Mouse (Mus musculus): ENCODE measurements at regions not wholly inside any gene's neighbourhood (a gene's known extent, or its start where the extent isn't known, plus 50 kb on each side); places are given as distances from the start of the nearest gene placed in this dataset.

DNA sequence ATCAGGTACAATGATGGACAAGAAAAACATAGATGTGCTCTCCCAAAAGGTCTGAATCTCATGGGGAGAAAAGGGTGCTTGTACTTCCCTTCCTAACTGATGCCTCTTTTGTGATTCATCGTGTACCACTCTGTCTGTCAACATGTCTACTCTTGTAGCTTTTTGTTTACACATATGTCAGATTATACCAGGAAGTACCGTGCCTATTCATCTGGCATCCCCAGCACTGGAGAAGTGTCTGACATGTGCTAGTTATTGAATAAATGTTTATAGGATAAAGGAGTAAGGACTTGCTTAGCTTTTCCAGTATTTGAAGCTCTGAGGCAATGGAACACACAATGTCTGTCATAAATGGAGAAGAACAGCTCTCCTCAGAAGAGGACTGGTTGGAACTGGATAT lies 2296.7 kb upstream of the Lrrc6 start:
- Histone ChIP-seq H3K36me3 (ENCODE audit: control insufficient read depth, insufficient read depth) (no peaks in the 10 kb centered on the region), H3K27me3 (ENCODE audit: control insufficient read depth, insufficient read depth, insufficient read length) (no peaks in the 10 kb centered on the region), H3ac (ENCODE audit: control insufficient read depth, insufficient read length) (no peak overlapping the region), H3K4me2 (ENCODE audit: low read depth) (no peak overlapping the region), H3K4me3 (no peak overlapping the region), H3K79me2 (ENCODE audit: control insufficient read depth, insufficient read depth) (no peaks in the 10 kb centered on the region)
- TF ChIP-seq MYOG (IDR thresholded peaks at IDR 0.05; ENCODE audit: control insufficient read depth in 1 of 3, insufficient read depth in 1 of 3, insufficient read length in 2 of 3, low read depth in 2 of 3) (no peak), MYOD1 (IDR thresholded peaks at IDR 0.05; ENCODE audit: control insufficient read depth in 1 of 3, insufficient read length in 2 of 3, low read depth in 2 of 3) (no peak), SRF (IDR thresholded peaks at IDR 0.05; ENCODE audit: control insufficient read depth, insufficient read length, low read depth) (no peak), USF1 (IDR thresholded peaks at IDR 0.05; ENCODE audit: low read depth) (no peak), TCF3 (IDR thresholded peaks at IDR 0.05; ENCODE audit: insufficient read length, low read depth) (no peak), E2F4 (IDR thresholded peaks at IDR 0.05; ENCODE audit: insufficient read depth) (no peak), POLR2AphosphoS2 (IDR thresholded peaks at IDR 0.05; ENCODE audit: insufficient read length, low read depth) (no peak), REST (IDR thresholded peaks at IDR 0.05; ENCODE audit: insufficient read depth, insufficient read length) (no peak), MAX (IDR thresholded peaks at IDR 0.05; ENCODE audit: low read depth) (no peak)

DNA sequence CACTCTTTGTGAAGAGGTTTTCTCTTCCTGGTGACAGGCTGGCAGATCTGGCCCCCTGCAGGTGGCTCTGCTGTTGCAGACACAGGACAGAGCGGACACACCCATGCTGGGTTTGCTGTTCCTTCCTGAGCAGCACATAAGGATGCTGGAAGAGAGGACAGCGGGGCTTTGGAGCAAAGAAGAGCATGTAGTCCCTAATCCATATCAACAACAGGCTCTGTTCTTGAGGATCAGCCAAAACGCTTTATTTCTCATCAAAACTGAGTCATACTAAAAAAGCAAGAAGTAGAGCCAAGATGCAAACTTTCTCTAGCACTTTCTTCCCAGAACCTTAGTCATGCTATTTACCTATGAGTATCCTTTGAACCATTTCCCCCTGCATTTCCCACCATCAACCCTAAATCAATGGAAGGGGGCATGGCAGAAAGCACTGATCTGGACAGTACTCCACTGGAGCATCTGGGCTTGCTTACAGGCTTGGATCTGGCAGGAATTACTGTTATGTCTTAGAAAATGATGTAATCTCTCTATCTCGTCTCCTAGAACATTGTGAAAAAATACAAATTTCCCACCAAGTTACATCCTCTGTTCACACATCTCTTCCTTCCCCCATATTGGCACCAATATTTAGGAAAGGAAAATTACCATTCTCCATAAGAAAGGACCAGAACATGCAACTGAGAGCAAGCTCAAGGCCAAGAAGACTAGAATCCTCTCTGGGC lies 2294.7 kb upstream of the Lrrc6 start:
- H3K79me2 ChIP-seq (ENCODE audit: control insufficient read depth, insufficient read depth), result no peaks in the 10 kb centered on the region
- TF ChIP-seq E2F4 (IDR thresholded peaks at IDR 0.05; ENCODE audit: insufficient read depth) (no peak), USF1 (IDR thresholded peaks at IDR 0.05; ENCODE audit: low read depth) (no peak), SRF (IDR thresholded peaks at IDR 0.05; ENCODE audit: control insufficient read depth, insufficient read length, low read depth) (no peak), REST (IDR thresholded peaks at IDR 0.05; ENCODE audit: insufficient read depth, insufficient read length) (no peak), POLR2AphosphoS2 (IDR thresholded peaks at IDR 0.05; ENCODE audit: insufficient read length, low read depth) (no peak), CEBPB (IDR thresholded peaks at IDR 0.05; ENCODE audit: insufficient read depth, poor library complexity, severe bottlenecking) (no peak), TCF12 (IDR thresholded peaks at IDR 0.05; ENCODE audit: insufficient read depth, poor library complexity, severe bottlenecking) (no peak), MYOG (IDR thresholded peaks at IDR 0.05; ENCODE audit: control insufficient read depth in 1 of 3, insufficient read depth in 1 of 3, insufficient read length in 2 of 3, low read depth in 2 of 3) (no peak), POLR2A (IDR thresholded peaks at IDR 0.05; ENCODE audit: insufficient read length, low read depth) (no peak), MAX (IDR thresholded peaks at IDR 0.05; ENCODE audit: low read depth) (no peak), TCF3 (IDR thresholded peaks at IDR 0.05; ENCODE audit: insufficient read length, low read depth) (no peak), MYOD1 (IDR thresholded peaks at IDR 0.05; ENCODE audit: control insufficient read depth in 1 of 3, insufficient read length in 2 of 3, low read depth in 2 of 3) (no peak)
- H3K4me3 ChIP-seq, result no peak overlapping the region
- H3K27me3 ChIP-seq (ENCODE audit: control insufficient read depth, insufficient read depth, insufficient read length), result no peaks in the 10 kb centered on the region
- no peaks in the 10 kb centered on the region for H3K36me3 ChIP-seq (ENCODE audit: control insufficient read depth, insufficient read depth)
- H3K4me2 ChIP-seq (ENCODE audit: low read depth), result no peak overlapping the region
- H3ac ChIP-seq (ENCODE audit: control insufficient read depth, insufficient read length), result no peak overlapping the region

DNA sequence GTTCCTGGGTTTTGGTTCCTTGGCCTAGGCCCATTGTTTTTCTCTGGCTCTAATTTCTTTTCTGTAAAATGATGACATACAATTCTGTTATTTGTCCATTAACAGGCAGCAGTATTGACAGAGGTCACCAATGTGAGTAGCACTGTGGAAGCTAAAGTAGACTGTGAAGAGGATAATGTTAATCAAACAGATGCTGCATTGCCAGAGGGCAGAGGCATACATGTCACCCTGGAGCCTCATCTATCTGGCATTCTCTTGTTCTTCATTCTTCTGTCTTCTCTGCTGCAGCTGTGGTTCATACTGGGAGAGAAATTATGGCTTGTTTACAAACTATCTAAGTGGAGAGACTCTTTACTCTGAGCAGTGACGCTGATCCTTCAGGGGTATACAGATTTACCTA lies 2259.2 kb upstream of the Lrrc6 start:
- Histone ChIP-seq H3ac (ENCODE audit: control insufficient read depth, insufficient read length) (no peak overlapping the region), H3K79me2 (ENCODE audit: control insufficient read depth, insufficient read depth) (no peaks in the 10 kb centered on the region), H3K36me3 (ENCODE audit: control insufficient read depth, insufficient read depth) (no peaks in the 10 kb centered on the region), H3K4me3 (no peak overlapping the region), H3K4me2 (ENCODE audit: low read depth) (no peak overlapping the region), H3K27me3 (ENCODE audit: control insufficient read depth, insufficient read depth, insufficient read length) (no peaks in the 10 kb centered on the region)
- TF ChIP-seq SRF (IDR thresholded peaks at IDR 0.05; ENCODE audit: control insufficient read depth, insufficient read length, low read depth) (no peak), USF1 (IDR thresholded peaks at IDR 0.05; ENCODE audit: low read depth) (no peak), MYOG (IDR thresholded peaks at IDR 0.05; ENCODE audit: control insufficient read depth in 1 of 3, insufficient read depth in 1 of 3, insufficient read length in 2 of 3, low read depth in 2 of 3) (no peak), TCF3 (IDR thresholded peaks at IDR 0.05; ENCODE audit: insufficient read length, low read depth) (no peak), REST (IDR thresholded peaks at IDR 0.05; ENCODE audit: insufficient read depth, insufficient read length) (no peak), POLR2AphosphoS2 (IDR thresholded peaks at IDR 0.05; ENCODE audit: insufficient read length, low read depth) (no peak), MYOD1 (IDR thresholded peaks at IDR 0.05; ENCODE audit: control insufficient read depth in 1 of 3, insufficient read length in 2 of 3, low read depth in 2 of 3) (no peak), E2F4 (IDR thresholded peaks at IDR 0.05; ENCODE audit: insufficient read depth) (no peak), TCF12 (IDR thresholded peaks at IDR 0.05; ENCODE audit: insufficient read depth, poor library complexity, severe bottlenecking) (no peak), MAX (IDR thresholded peaks at IDR 0.05; ENCODE audit: low read depth) (no peak), POLR2A (IDR thresholded peaks at IDR 0.05; ENCODE audit: insufficient read length, low read depth) (no peak), CEBPB (IDR thresholded peaks at IDR 0.05; ENCODE audit: insufficient read depth, poor library complexity, severe bottlenecking) (no peak)

DNA sequence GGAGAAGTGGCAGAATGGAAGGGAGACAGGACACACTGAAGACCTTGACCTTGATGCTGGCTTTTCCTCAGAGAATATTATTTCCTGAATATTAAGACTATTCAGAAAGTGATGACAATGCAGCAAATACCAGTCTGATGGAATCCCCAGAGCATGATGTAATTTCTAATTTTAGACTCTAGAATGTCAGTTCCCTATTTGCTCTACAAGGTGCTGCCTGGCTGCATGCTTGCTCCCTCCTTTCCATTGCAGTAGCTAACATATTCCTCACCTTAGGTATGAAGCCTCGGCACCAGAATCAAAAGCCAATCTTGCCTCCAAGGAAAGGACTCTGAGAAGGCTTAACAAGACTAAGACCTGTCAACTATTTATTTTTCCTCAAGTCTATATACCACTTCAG lies 2254.5 kb upstream of the Lrrc6 start:
- no peaks in the 10 kb centered on the region for H3K27me3 ChIP-seq (ENCODE audit: control insufficient read depth, insufficient read depth, insufficient read length)
- H3K4me3 ChIP-seq, result no peak overlapping the region
- no peaks in the 10 kb centered on the region for H3K36me3 ChIP-seq (ENCODE audit: control insufficient read depth, insufficient read depth)
- H3K4me2 ChIP-seq (ENCODE audit: low read depth), result no peak overlapping the region
- no peak overlapping the region for H3ac ChIP-seq (ENCODE audit: control insufficient read depth, insufficient read length)
- H3K79me2 ChIP-seq (ENCODE audit: control insufficient read depth, insufficient read depth), result no peaks in the 10 kb centered on the region
- TF ChIP-seq TCF12 (IDR thresholded peaks at IDR 0.05; ENCODE audit: insufficient read depth, poor library complexity, severe bottlenecking), result no peak
- no peak for TF ChIP-seq MAX (IDR thresholded peaks at IDR 0.05; ENCODE audit: low read depth)
- no peak for TF ChIP-seq POLR2AphosphoS2 (IDR thresholded peaks at IDR 0.05; ENCODE audit: insufficient read length, low read depth)
- no peak for TF ChIP-seq MYOD1 (IDR thresholded peaks at IDR 0.05; ENCODE audit: control insufficient read depth in 1 of 3, insufficient read length in 2 of 3, low read depth in 2 of 3)
- no peak for TF ChIP-seq USF1 (IDR thresholded peaks at IDR 0.05; ENCODE audit: low read depth)
- no peak for TF ChIP-seq POLR2A (IDR thresholded peaks at IDR 0.05; ENCODE audit: insufficient read length, low read depth)
- no peak for TF ChIP-seq CEBPB (IDR thresholded peaks at IDR 0.05; ENCODE audit: insufficient read depth, poor library complexity, severe bottlenecking)
- no peak for TF ChIP-seq REST (IDR thresholded peaks at IDR 0.05; ENCODE audit: insufficient read depth, insufficient read length)
- no peak for TF ChIP-seq MYOG (IDR thresholded peaks at IDR 0.05; ENCODE audit: control insufficient read depth in 1 of 3, insufficient read depth in 1 of 3, insufficient read length in 2 of 3, low read depth in 2 of 3)
- no peak for TF ChIP-seq SRF (IDR thresholded peaks at IDR 0.05; ENCODE audit: control insufficient read depth, insufficient read length, low read depth)
- TF ChIP-seq E2F4 (IDR thresholded peaks at IDR 0.05; ENCODE audit: insufficient read depth), result no peak
- no peak for TF ChIP-seq TCF3 (IDR thresholded peaks at IDR 0.05; ENCODE audit: insufficient read length, low read depth)
